Mouse (Mus musculus) forebrain, postnatal 0 days (tissue): ENCODE results near the gene Rflnb. TPM values are rescaled to one million over a fixed set of nuclear protein-coding genes. Genes with fewer than 3 reads are reported as not detected.

Experiments
- ATAC-seq: fragments of 200-750 bp; cut with Nextera tagmentation; 2 replicates; pipeline ENCODE4 v1.8.0; 2017; ENCODE audit warnings: mild to moderate bottlenecking, moderate library complexity
- DNase-seq: peaks from one replicate; pipeline ENCODE4 v3.0.0-alpha.2; 2015
- H3K27ac ChIP-seq: fragments of 300-500 bp; sonication (generic); 2 replicates; pipeline ENCODE4 v1.5.1; 2014; ENCODE audit warnings: low read depth, mild to moderate bottlenecking, antibody characterized with exemption, low read length, moderate library complexity, mixed read lengths
- H3K27me3 ChIP-seq: fragments of 300-500 bp; sonication (generic); 2 replicates; pipeline ENCODE4 v1.6.1; 2014; ENCODE audit warnings: mild to moderate bottlenecking, low read length, mixed read lengths; ENCODE audit not compliant: insufficient read depth
- H3K36me3 ChIP-seq: fragments of 300-500 bp; sonication (generic); 2 replicates; pipeline ENCODE4 v1.6.1; 2014; ENCODE audit warnings: mild to moderate bottlenecking, moderate library complexity; ENCODE audit not compliant: insufficient read depth
- H3K4me1 ChIP-seq: fragments of 300-500 bp; sonication (generic); 2 replicates; pipeline ENCODE4 v1.6.1; 2014; ENCODE audit warnings: antibody characterized with exemption; ENCODE audit not compliant: insufficient read depth
- H3K4me2 ChIP-seq: fragments of 300-500 bp; sonication (generic); 2 replicates; pipeline ENCODE4 v1.6.1; 2014; ENCODE audit warnings: low read depth, mild to moderate bottlenecking, moderate library complexity
- H3K4me3 ChIP-seq: fragments of 300-500 bp; sonication (generic); 2 replicates; pipeline ENCODE4 v1.5.1; 2014; ENCODE audit warnings: low read depth, low read length, mixed read lengths
- H3K9ac ChIP-seq: fragments of 300-500 bp; sonication (generic); 2 replicates; pipeline ENCODE4 v1.6.1; 2014; ENCODE audit warnings: mild to moderate bottlenecking
- H3K9me3 ChIP-seq: fragments of 300-500 bp; sonication (generic); 2 replicates; pipeline ENCODE4 v1.6.1; 2016; ENCODE audit warnings: low read length
- CTCF ChIP-seq: sonication (generic); IDR thresholded peaks from 2 replicates; pipeline ENCODE4 v1.5.1; 2016; ENCODE audit warnings: antibody characterized with exemption, control low read depth, low read depth
- WGBS: fragments of 180-500 bp; shearing (Covaris S2); extraction: QIAGEN DNeasy Blood & Tissue Kit; methylation state at CpG from one replicate; pipeline ENCODE4 v1.1.7; 2014; 5-methylcytosine and 5-hydroxymethylcytosine counted together
- polyA plus RNA-seq: library from polyadenylated mRNA; unstranded; fragments of >200 nt; fragmentation: Nextera tagmentation; extraction: Ambion mirVana; gene quantifications from 2 replicates; pipeline ENCODE4 v1.2.1, GENCODE M21; 2015
- total RNA-seq: library from RNA; depleted of rRNA; stranded (reverse); fragments of >200 nt; gene quantifications from 2 replicates; pipeline ENCODE4 v1.2.3, GENCODE M21; 2014

Rflnb gene
- total and polyA plus RNA-seq, 2 experiments from 2014 or later, result 12.7 to 14.0 TPM

DNA sequence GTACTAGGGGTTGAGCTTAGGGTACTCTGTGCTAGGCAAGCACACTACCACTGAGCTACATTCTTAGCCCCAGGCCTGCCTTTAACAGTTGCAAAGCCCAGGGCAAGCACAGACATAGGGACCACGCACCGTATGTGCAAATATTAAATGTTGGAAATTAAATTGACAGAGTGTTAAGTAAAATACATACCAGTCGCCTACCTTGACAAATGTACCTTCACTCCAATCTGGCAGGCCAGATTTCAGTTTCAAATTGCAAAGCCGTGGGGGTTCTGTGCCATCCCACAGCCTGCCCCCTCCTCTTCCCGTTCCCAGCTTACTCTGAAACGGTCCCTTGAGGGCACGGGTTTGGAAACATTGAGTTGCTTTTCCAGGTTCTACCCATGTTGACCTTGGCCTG lies 41.6 kb downstream of the Rflnb start:
- WGBS, result 77% methylated on average over 7 of the region's 7 CpGs
- ATAC-seq (no peak), DNase-seq (no peak)
- H3K27ac ChIP-seq, result no peak overlapping the region
- H3K9ac ChIP-seq, result no peak overlapping the region
- no peaks in the 10 kb centered on the region for H3K9me3 ChIP-seq
- H3K4me2 ChIP-seq, result no peak overlapping the region
- no peaks in the 10 kb centered on the region for H3K27me3 ChIP-seq
- H3K4me3 ChIP-seq, result no peak overlapping the region
- TF ChIP-seq CTCF, result no peak
- H3K4me1 ChIP-seq, result no peaks in the 10 kb centered on the region
- no peaks in the 10 kb centered on the region for H3K36me3 ChIP-seq

DNA sequence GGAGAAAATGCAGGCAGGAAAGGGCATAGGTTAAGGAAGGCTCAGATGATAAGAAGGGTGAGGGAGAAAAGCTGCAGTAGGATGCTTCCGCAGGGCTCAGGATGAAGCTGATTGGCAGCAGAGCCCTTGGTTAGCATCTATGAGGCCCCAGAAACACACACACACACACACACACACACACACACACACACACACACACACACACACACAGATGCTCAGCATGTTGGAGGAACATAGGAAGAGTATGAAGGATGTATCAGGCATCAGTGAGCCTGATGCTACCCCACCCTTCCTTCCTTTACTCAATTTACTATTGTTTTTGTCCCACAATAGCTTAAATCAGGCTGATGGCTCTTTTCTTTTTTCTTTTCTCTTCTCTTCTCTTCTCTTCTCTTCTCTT lies 43.0 kb downstream of the Rflnb start:
- Histone ChIP-seq H3K9me3 (no peaks in the 10 kb centered on the region), H3K4me3 (no peak overlapping the region), H3K4me2 (no peak overlapping the region), H3K4me1 (no peaks in the 10 kb centered on the region), H3K27ac (no peak overlapping the region), H3K9ac (no peak overlapping the region), H3K27me3 (no peaks in the 10 kb centered on the region), H3K36me3 (no peaks in the 10 kb centered on the region)
- 71% methylated on average over 1 of the region's 1 CpGs for WGBS
- no peak for TF ChIP-seq CTCF
- ATAC-seq (no peak), DNase-seq (no peak)

DNA sequence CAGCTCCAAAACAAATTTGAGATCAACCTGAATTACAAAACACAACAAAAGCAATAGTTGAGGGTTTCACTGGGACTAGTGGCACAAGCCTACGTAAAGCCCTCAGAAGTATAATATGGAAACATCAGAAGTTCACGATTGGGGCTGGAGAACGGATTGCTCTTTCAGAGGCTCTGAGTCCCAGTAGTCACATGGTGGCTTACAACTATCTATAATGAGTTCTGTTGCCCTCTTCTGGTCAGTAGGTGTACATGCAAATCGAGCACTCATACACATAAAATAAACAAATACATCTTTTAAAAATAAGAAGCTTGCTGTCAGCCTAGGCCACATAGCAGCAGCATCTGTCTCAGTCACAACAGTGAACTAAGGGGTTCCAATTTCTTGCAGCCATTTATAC lies 44.4 kb downstream of the Rflnb start:
- peak; percentile 39; the same call in 1 of the 2 replicates for TF ChIP-seq CTCF
- Histone ChIP-seq H3K27ac (no peak overlapping the region), H3K4me2 (no peak overlapping the region), H3K9me3 (no peaks in the 10 kb centered on the region), H3K27me3 (no peaks in the 10 kb centered on the region), H3K9ac (no peak overlapping the region), H3K4me3 (no peak overlapping the region), H3K36me3 (no peaks in the 10 kb centered on the region), H3K4me1 (no peaks in the 10 kb centered on the region)
- WGBS, result 61% methylated on average over 4 of the region's 4 CpGs
- DNase-seq, result no peak
- ATAC-seq, result no peak

DNA sequence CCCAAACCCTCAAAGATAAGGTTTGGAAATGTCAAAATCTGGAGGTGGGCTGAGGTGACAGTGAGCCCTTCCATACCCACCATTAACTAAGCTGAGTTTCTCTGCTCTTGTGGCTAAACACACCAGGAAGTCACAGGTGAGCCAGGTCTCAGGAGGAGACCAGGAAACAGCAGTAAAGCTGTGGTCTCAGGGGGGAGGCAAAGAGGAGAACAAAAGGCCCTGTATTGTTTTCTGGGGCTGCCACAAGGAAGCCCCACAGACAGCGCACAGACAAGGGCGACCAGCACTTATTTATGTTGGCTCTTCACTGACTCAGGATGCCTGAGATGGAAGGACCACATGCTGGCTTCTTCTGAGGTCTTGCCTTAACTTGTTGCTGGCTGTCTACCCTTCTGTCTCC lies 47.2 kb downstream of the Rflnb start:
- no peaks in the 10 kb centered on the region for H3K27me3 ChIP-seq
- no peaks in the 10 kb centered on the region for H3K4me1 ChIP-seq
- no peaks in the 10 kb centered on the region for H3K9me3 ChIP-seq
- DNase-seq (no peak), ATAC-seq (no peak)
- H3K4me3 ChIP-seq, result no peak overlapping the region
- no peak for TF ChIP-seq CTCF
- H3K36me3 ChIP-seq, result no peaks in the 10 kb centered on the region
- WGBS, result 53% methylated on average over 2 of the region's 2 CpGs
- H3K9ac ChIP-seq, result no peak overlapping the region
- no peak overlapping the region for H3K4me2 ChIP-seq
- no peak overlapping the region for H3K27ac ChIP-seq

DNA sequence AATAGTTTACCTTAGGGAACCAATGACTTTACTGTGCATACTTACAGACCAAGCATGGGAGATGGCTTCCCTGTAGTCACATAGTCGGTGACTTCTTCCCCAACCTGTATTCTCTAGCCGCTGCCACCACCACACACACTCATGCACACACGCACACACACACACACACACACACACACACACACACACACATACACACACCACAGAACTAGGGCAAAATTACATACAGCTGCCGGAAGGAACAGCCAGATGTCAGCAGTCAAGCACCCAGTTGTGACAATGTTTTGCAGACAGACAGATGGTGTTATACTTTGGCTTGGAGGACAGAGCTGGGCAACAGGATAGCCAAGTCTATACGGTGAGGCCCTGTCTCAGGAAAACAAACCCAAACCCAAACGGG lies 49.5 kb downstream of the Rflnb start:
- WGBS, result 85% methylated on average over 6 of the region's 6 CpGs

DNA sequence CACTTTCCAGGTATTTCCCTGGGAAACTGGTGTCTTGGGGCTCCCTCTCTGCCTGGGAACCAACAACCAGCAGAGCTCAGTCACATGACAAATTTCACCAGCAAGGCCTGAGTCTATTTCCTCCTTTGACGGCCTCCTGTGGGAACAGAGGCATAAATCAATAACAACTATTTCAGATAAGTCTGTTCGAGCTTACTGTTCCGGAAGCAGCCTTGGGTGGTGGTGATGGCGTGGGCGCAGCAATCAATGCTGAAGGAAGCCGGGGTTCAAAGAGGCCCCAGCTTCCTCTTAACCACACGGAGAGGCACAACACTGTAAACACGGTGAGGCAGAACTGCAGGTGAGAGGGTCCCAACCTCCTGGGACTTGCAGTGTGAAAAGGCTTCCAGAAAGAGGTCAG lies 50.8 kb downstream of the Rflnb start:
- Histone ChIP-seq H3K4me2 (no peak overlapping the region), H3K27ac (no peak overlapping the region), H3K4me1 (no peaks in the 10 kb centered on the region), H3K9me3 (no peaks in the 10 kb centered on the region), H3K4me3 (no peak overlapping the region), H3K9ac (no peak overlapping the region), H3K36me3 (no peaks in the 10 kb centered on the region), H3K27me3 (no peaks in the 10 kb centered on the region)
- WGBS, result 75% methylated on average over 8 of the region's 8 CpGs
- TF ChIP-seq CTCF, result no peak
- ATAC-seq (no peak), DNase-seq (no peak)

More for the DNA sequence above, 49.5 kb downstream of the Rflnb start:
- TF ChIP-seq CTCF, result no peak
- no peak overlapping the region for H3K27ac ChIP-seq
- H3K9me3 ChIP-seq, result no peaks in the 10 kb centered on the region
- no peak overlapping the region for H3K4me3 ChIP-seq
- H3K27me3 ChIP-seq, result no peaks in the 10 kb centered on the region
- no peak overlapping the region for H3K4me2 ChIP-seq
- DNase-seq (no peak), ATAC-seq (no peak)
- H3K9ac ChIP-seq, result no peak overlapping the region
- H3K4me1 ChIP-seq, result no peaks in the 10 kb centered on the region
- H3K36me3 ChIP-seq, result no peaks in the 10 kb centered on the region

DNA sequence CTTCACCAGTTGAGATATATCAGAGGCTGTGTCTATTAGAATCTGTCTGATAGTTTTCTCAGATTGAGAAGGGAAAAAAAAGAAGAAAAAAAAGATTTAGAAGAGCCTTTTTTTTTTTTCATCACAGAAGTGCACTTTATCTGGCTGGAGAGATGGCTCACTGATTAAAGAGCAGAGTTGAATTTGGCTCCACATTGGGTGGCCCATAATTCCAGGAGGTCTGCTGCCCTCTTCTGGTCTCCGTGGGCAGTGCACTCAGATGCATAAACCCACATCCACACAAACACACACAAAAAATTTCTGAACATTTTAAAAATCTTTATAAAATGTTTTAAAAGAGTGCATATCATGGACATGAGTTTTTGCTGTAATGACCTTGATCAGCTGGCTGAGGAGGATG lies 53.6 kb downstream of the Rflnb start:
- DNase-seq (no peak), ATAC-seq (no peak)
- Histone ChIP-seq H3K9ac (no peak overlapping the region), H3K27ac (no peak overlapping the region), H3K9me3 (no peaks in the 10 kb centered on the region), H3K4me1 (no peaks in the 10 kb centered on the region), H3K4me3 (no peak overlapping the region), H3K4me2 (no peak overlapping the region), H3K27me3 (no peaks in the 10 kb centered on the region), H3K36me3 (no peaks in the 10 kb centered on the region)
- TF ChIP-seq CTCF, result peak; percentile 56
- WGBS, result 92% methylated on average over 1 of the region's 1 CpGs
